Mouse (Mus musculus) liver, embryonic 14.5 days (tissue): ENCODE data around the gene Myl12a. TPM values are rescaled to one million over a fixed set of nuclear protein-coding genes. Genes with fewer than 3 reads are reported as not detected.

Experiments
- ATAC-seq: fragments of 200-750 bp; cut with Nextera tagmentation; 2 replicates; pipeline ENCODE4 v1.8.0; 2017; ENCODE audit warnings: moderate number of reproducible peaks, mild to moderate bottlenecking, moderate library complexity; ENCODE audit not compliant: insufficient read depth
- DNase-seq, 3 experiments: peaks; one replicate each; pipeline ENCODE4 v3.0.0-alpha.2; 2012 to 2013; ENCODE audit warnings: low read depth in 3 of 3, low spot score in 3 of 3
- H3K27ac ChIP-seq: fragments of 300-500 bp; sonication (generic); 2 replicates; pipeline ENCODE4 v1.5.1; 2014; ENCODE audit warnings: moderate library complexity, mild to moderate bottlenecking, control low read depth, inconsistent platforms
- H3K27me3 ChIP-seq: fragments of 300-500 bp; sonication (generic); 2 replicates; pipeline ENCODE4 v1.6.1; 2014; ENCODE audit warnings: mild to moderate bottlenecking, low read length, moderate library complexity; ENCODE audit not compliant: control insufficient read depth, insufficient read depth
- H3K36me3 ChIP-seq: fragments of 300-500 bp; sonication (generic); replicated peaks from 2 replicates; pipeline ENCODE4 v1.6.1; 2014; ENCODE audit warnings: low read depth; ENCODE audit not compliant: control insufficient read depth, insufficient read depth
- H3K4me1 ChIP-seq, 2 experiments: fragments of 200-500 bp in 1 of 2; fragments of 300-500 bp in 1 of 2; sonication (generic) in 1 of 2; replicated peaks; 2 replicates each; pipeline ENCODE4 v1.6.1; 2012 to 2014; ENCODE audit warnings: antibody characterized with exemption in 1 of 2, inconsistent platforms in 1 of 2, low read length in 1 of 2; ENCODE audit not compliant: control insufficient read depth in 2 of 2, insufficient read depth in 2 of 2
- H3K4me2 ChIP-seq: fragments of 300-500 bp; sonication (generic); 2 replicates; pipeline ENCODE4 v1.6.1; 2014; ENCODE audit warnings: low read depth, mild to moderate bottlenecking, control low read depth, moderate library complexity
- H3K4me3 ChIP-seq, 2 experiments: fragments of 200-500 bp in 1 of 2; fragments of 300-500 bp in 1 of 2; sonication (generic) in 1 of 2; 2 replicates each; pipeline ENCODE4 v1.5.1; 2012 to 2014; ENCODE audit warnings: low read depth in 2 of 2, low read length in 2 of 2, mild to moderate bottlenecking in 2 of 2, control low read depth in 1 of 2, inconsistent platforms in 1 of 2, moderate library complexity in 1 of 2; ENCODE audit not compliant: insufficient read depth in 1 of 2
- H3K9ac ChIP-seq: fragments of 300-500 bp; sonication (generic); replicated peaks from 2 replicates; pipeline ENCODE4 v1.6.1; 2014; ENCODE audit warnings: mild to moderate bottlenecking, control low read depth, moderate library complexity
- H3K9me3 ChIP-seq: fragments of 300-500 bp; sonication (generic); 2 replicates; pipeline ENCODE4 v1.6.1; 2016; ENCODE audit warnings: low read length, mixed read lengths; ENCODE audit not compliant: control insufficient read depth
- CTCF ChIP-seq: IDR thresholded peaks from 2 replicates; pipeline ENCODE4 v1.5.1; 2016; ENCODE audit warnings: antibody characterized with exemption, low read depth, control low read depth
- EP300 ChIP-seq: IDR thresholded peaks from 2 replicates; pipeline ENCODE4 v1.6.1; 2016; ENCODE audit warnings: antibody characterized with exemption, low read depth
- WGBS: fragments of 180-500 bp; shearing (Covaris S2); extraction: QIAGEN DNeasy Blood & Tissue Kit; methylation state at CpG from one replicate; pipeline ENCODE4 v1.1.7; 2014; ENCODE audit not compliant: insufficient replicate concordance; 5-methylcytosine and 5-hydroxymethylcytosine counted together
- polyA plus RNA-seq, 2 experiments: library from polyadenylated mRNA; depleted of rRNA in 1 of 2; stranded (reverse) in 1 of 2; unstranded in 1 of 2; fragments of >200 nt; fragmentation: Nextera tagmentation in 1 of 2; extraction: Ambion mirVana in 1 of 2; gene quantifications; 2 replicates each; pipeline versions ENCODE4 v1.2.1 to v1.2.3; 2012 to 2014

Myl12a gene
- polyA plus RNA-seq, 2 experiments, result 92.7 to 163 TPM

- ATAC-seq (no peak), DNase-seq (no peak)
- Histone ChIP-seq H3K4me3 (peak overlapping the region in 1 of 2 experiments; percentile 91; a peak in 1 of 4 replicates), H3K27me3 (no peaks in the 10 kb centered on the region), H3K27ac (peak overlapping the region; percentile 73; the same call in 1 of the 2 replicates), H3K9ac (no peak overlapping the region), H3K4me1 (peaks cover 4 to 17% of the 10 kb centered on the region in 2 experiments), H3K9me3 (no peaks in the 10 kb centered on the region), H3K4me2 (peak overlapping the region; percentile 85; the same call in 1 of the 2 replicates), H3K36me3 (peaks cover 32% of the 10 kb centered on the region)
- WGBS, result 68% methylated on average over 16 of the region's 16 CpGs
- TF ChIP-seq CTCF (peak; percentile 62), EP300 (no peak)
Observed at GRCm38 (mm10) chr17:70991706-70992625, 10.7 kb downstream of the Myl12a start.

DNA sequence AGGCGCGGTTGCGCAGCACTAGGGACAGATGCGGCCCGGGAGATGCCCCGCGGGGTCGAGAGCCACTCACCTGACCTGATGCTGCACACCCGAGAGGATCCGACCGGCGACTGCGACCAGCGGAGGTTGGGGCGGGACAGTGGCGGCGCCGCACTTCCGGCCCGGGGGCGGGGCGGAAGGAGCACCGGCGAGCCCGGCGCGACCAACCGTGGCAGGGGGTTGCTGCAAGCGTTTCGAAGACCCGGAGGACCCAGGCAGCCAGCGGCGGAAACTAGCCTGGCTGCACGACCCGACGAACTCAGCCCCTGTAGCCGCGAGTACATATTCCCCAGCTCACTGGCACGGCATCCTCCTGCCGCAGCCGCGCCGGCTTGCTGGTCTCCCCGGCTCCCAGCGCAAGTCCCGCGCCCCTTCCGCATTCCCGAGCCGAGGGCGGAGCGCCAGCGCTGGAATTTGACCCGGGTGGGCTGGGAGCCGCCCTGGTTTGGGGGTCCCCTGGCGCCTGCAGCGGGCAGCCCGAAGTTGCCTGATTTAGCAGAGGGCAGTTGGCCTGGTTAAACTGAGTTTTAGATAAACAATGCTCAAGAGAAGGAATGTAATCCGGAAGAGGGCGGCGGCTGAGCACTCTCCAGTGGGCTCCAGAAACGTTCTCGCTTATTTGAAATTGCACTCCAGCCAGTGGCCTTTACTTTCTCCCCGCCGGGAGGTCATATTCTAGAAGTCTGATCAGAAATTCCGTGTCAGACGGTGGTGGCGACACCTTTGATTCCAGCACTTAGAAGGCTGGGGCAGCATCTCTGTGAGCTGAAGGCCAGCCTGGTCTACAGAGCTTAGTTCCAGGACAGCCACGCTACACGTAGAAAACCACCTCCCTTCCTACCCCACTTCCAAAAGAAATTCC lies 12.0 kb downstream of the Myl12a start:
- Histone ChIP-seq H3K36me3 (peaks cover 24% of the 10 kb centered on the region), H3K27ac (peak overlapping the region; percentile 73), H3K9me3 (no peaks in the 10 kb centered on the region), H3K9ac (peak overlapping the region; percentile 87), H3K4me1 (peaks cover 4 to 17% of the 10 kb centered on the region in 2 experiments), H3K4me3 (peak overlapping the region; percentile 63 to 91), H3K27me3 (no peaks in the 10 kb centered on the region), H3K4me2 (peak overlapping the region; percentile 85)
- TF ChIP-seq EP300 (peak; percentile 21; the same call in 1 of the 2 replicates), CTCF (peak; percentile 15; the same call in 1 of the 2 replicates)
- ATAC-seq (peak; percentile 92), DNase-seq (peak; percentile 55 to 66 (median 59))
- 1% methylated on average over 67 of the region's 70 CpGs for WGBS

- peaks cover 21% of the 10 kb centered on the region for H3K36me3 ChIP-seq
- peak overlapping the region; percentile 73 for H3K27ac ChIP-seq
- TF ChIP-seq CTCF (no peak), EP300 (no peak)
- H3K27me3 ChIP-seq, result no peaks in the 10 kb centered on the region
- peak overlapping the region; percentile 63 to 91 for H3K4me3 ChIP-seq
- no peaks in the 10 kb centered on the region for H3K9me3 ChIP-seq
- peak overlapping the region; percentile 87 for H3K9ac ChIP-seq
- peaks cover 4 to 17% of the 10 kb centered on the region in 2 experiments for H3K4me1 ChIP-seq
- peak overlapping the region; percentile 85 for H3K4me2 ChIP-seq
- WGBS, result 1% methylated on average over 24 of the region's 24 CpGs
- ATAC-seq (peak; percentile 60), DNase-seq (no peak)
Observed at GRCm38 (mm10) chr17:70989991-70990390, 12.7 kb downstream of the Myl12a start.

- TF ChIP-seq CTCF (no peak), EP300 (no peak)
- WGBS, result 34% methylated on average over 8 of the region's 8 CpGs
- peaks cover 4 to 15% of the 10 kb centered on the region in 2 experiments for H3K4me1 ChIP-seq
- DNase-seq, result no peak
- peak overlapping the region; percentile 63 to 91 for H3K4me3 ChIP-seq
- no peak for ATAC-seq
- H3K9me3 ChIP-seq, result no peaks in the 10 kb centered on the region
- peak overlapping the region; percentile 85 for H3K4me2 ChIP-seq
- H3K27ac ChIP-seq, result no peak overlapping the region
- no peaks in the 10 kb centered on the region for H3K27me3 ChIP-seq
- peaks cover 20% of the 10 kb centered on the region for H3K36me3 ChIP-seq
- H3K9ac ChIP-seq, result peak overlapping the region; percentile 87
Observed at GRCm38 (mm10) chr17:70989430-70989829, 13.2 kb downstream of the Myl12a start.
